Mouse (Mus musculus) lung, postnatal 36 days (tissue): Measurements from ENCODE around the gene Mkrn1.
"Not testable (repeated sequence)": the region's sequence is repeated elsewhere in the genome, so short reads cannot be mapped to it uniquely, and the experiment has no call there.

Experiments
- DNase-seq: peaks from one replicate; pipeline ENCODE4 v3.0.0; 2022; ENCODE audit warnings: mixed read lengths

Gene Mkrn1

DNA sequence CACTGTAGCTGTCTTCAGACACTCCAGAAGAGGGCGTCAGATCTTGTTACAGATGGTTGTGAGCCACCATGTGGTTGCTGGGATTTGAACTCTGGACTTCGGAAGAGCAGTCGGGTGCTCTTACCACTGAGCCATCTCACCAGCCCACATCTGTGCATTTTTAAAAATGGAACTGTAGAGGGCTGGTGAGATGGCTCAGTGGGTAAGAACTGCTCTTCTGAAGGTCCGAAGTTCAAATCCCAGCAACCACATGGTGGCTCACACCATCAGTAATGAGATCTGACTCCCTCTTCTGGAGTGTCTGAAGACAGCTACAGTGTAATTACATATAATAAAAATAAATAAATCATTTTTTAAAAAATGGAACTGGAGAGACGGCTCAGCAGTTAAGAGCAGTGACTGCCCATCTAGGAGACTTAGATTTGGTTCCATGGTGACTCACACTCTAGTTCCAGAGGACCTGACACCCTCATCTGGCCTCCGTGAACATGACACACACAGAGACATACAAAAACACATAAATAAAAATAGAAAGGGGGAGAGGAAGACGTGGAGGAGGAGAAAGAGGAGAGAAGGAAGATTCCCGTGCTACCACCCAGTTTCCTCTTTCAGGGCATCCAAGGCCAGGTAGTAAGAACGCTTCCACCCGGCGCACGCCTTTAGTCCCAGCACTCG lies 42.0 kb downstream of the Mkrn1 start:
- not testable (repeated sequence) for DNase-seq

DNA sequence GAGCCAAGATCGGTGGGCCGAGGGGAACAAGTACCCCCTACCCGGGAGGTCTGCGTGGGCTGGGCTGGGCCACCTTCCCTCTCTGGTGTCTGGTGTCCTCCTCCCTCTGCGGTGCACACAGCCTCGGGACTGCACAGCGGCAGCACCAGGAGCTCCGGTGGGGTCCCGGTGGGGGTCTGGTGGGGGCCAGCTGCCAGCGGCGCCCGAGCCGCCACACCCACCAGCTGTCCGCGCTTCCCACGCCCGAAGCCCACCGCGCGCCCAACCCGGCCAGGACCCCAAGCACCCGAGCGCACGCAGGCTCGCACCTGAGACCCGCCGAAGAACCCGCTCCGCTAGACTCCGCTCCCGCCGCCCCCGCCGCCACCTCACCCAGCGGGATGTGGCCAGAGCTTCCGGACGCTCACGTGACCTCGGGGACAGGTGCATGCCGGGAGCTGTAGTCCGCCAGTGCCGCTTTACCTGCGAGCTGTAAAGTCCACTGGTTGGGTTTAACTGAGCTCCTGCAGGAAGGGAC lies 42.9 kb downstream of the Mkrn1 start, which contains the start of gene Slc37a3:
TSS of gene Slc37a3 (minus strand) at position 365 of the 517 bp plus-strand sequence.
- DNase-seq: peak; percentile 94

GRCm38 (mm10) chr6:39376775-39377174 lies 43.5 kb downstream of the Mkrn1 start:
- DNase-seq: no peak

- no peak for DNase-seq
Measured at GRCm38 (mm10) chr6:39373301-39373955, 46.8 kb downstream of the Mkrn1 start.

DNA sequence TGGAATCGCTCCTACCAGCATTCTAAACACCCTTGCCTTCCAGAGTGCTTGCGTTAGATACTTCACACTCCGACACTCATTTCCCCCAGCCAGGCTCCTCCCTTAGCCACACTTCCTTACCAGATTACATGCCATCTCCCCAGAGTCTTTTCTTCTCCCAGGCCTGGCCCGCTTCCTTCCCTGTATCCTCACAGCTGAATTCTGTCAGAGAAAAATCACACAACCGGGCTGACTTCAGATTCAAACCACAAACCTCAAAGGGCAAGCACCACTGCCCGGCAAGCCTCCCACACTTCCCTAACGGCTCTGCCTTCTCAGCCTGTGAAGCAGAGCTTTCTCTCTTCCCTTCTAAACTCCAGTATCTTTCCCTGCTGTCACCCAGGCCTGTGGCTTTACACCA lies 47.5 kb downstream of the Mkrn1 start:
- DNase-seq: peak; percentile 77

- DNase-seq: no peak
Measured at GRCm38 (mm10) chr6:39372042-39372441, 48.2 kb downstream of the Mkrn1 start.

- no peak for DNase-seq
Measured at GRCm38 (mm10) chr6:39369631-39370030, 50.6 kb downstream of the Mkrn1 start.

DNA sequence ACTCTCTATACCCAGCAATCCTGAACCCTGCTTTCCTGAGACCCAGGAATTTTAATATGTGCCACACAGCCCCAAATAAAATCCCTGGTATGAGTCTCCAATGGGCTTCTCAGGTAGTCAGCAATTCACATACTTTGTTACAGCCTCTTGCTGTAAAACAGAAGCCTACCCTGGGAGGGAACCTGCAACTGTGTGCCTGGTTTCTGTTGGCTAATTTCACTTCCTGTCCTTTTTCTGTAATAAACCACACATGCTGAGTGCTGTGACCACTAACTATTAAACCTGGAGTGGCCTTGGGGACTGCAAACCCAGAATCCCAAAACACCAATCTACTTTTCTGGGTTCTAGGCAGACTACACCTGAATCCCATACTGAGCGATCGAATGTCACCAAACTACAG lies 57.6 kb downstream of the Mkrn1 start:
- DNase-seq: no peak

DNA sequence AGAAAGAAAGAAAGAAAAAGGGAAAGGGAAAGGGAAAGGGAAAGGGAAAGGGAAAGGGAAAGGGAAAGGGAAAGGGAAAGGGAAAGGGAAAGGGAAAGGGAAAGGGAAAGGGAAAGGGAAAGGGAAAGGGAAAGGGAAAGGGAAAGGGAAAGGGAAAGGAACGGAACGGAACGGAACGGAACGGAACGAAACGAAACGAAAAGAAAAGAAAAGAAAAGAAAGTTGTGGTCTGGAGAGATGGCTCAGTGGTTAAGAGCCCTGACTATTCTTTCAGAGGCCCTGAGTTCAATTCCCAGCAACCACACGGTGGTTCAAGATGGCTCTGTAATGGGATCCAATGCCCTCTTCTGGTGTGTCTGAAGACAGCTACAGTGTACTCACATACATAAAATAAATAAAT lies 61.1 kb downstream of the Mkrn1 start:
- not testable (repeated sequence) for DNase-seq

GRCm38 (mm10) chr6:39348946-39349345 lies 71.3 kb downstream of the Mkrn1 start:
- no peak for DNase-seq

DNA sequence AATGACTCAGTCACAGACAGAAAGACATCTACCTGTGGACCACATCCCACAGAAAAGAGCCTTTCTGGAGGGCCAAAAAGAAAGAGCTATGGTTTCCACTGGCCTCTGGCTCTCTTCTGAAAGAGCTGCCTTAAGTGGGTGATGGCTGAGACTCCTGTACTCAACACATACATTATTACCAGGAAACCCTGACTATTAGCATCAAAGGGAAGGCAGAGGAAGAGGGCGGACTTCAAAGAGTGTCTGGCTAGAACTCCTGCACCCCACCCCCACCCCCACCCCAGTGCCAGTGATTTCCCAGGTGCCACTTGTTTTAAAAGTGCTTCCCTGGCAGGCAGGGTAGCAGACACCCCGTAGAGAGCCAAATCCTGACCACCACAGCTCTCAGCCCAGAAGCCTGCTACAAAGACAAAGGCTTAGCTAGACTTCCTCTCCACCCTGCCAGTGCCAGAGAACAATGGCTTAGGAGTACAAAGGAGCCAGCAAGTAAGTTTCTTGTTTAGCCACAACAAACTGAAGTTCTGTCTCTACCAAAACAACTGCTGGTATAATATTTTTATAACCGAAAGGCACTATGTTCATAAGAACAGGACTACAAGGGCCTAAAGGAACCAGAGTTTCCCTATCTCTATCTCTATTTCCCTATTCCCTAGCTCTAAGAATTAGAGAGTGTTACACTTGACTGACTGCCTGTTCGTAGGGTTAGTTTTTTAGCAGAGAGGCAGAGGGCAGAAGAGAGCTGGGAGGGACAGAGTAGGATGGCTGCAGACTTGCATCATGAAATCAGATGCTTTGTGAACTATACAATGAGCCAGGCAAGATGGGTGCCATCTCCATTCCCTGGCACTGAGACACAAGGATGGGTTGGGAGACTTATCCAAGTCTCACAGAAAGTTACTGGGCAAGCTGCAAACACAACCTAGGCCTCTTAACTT lies 72.1 kb downstream of the Mkrn1 start:
- DNase-seq: peak; percentile 32
